Mouse (Mus musculus) heart, adult 2 months (tissue): ENCODE measurements at regions not wholly inside any gene's neighbourhood (a gene's known extent, or its start where the extent isn't known, plus 50 kb on each side); places are given as distances from the start of the nearest gene placed in this dataset.

ENCODE experiments used
- DNase-seq, 2 experiments: peaks; one replicate each; pipeline ENCODE4 v3.0.0; 2021
- H3K27ac ChIP-seq: fragments of 200-600 bp; 2 replicates; pipeline ENCODE4 v1.8.1; 2022
- H3K27me3 ChIP-seq: fragments of 200-500 bp; 2 replicates; pipeline ENCODE4 v1.6.1; 2012; ENCODE audit warnings: mild to moderate bottlenecking, low read length, inconsistent platforms, mixed read lengths; ENCODE audit not compliant: control insufficient read depth, insufficient read depth
- H3K36me3 ChIP-seq: fragments of 200-500 bp; 2 replicates; pipeline ENCODE4 v1.6.1; 2012; ENCODE audit warnings: low read length, inconsistent platforms; ENCODE audit not compliant: control insufficient read depth, insufficient read depth
- H3K4me1 ChIP-seq: fragments of 200-500 bp; 2 replicates; pipeline ENCODE4 v1.6.1; 2011; ENCODE audit warnings: low read length; ENCODE audit not compliant: control insufficient read depth, insufficient read depth
- H3K4me3 ChIP-seq: fragments of 200-600 bp; 2 replicates; pipeline ENCODE4 v1.8.1; 2022
- H3K79me2 ChIP-seq: fragments of 200-500 bp; replicated peaks from 2 replicates; pipeline ENCODE4 v1.6.1; 2012; ENCODE audit warnings: mild to moderate bottlenecking, inconsistent platforms, low read length, moderate library complexity, mixed read lengths; ENCODE audit not compliant: control insufficient read depth, insufficient read depth
- H3K9ac ChIP-seq: fragments of 200-500 bp; 2 replicates; pipeline ENCODE4 v1.6.1; 2012; ENCODE audit warnings: low read depth, mild to moderate bottlenecking, control low read depth, inconsistent platforms, low read length, mixed read lengths
- CTCF ChIP-seq: fragments of 200-600 bp; IDR thresholded peaks from 2 replicates; pipeline ENCODE4 v1.8.1; 2022; ENCODE audit warnings: antibody characterized with exemption, mild to moderate bottlenecking, moderate library complexity
- EP300 ChIP-seq: fragments of 200-500 bp; IDR thresholded peaks from 2 replicates; pipeline ENCODE4 v1.6.1; 2011; ENCODE audit warnings: low read depth, low read length, control low read depth; ENCODE audit not compliant: insufficient read depth
- POLR2A ChIP-seq: fragments of 200-500 bp; IDR thresholded peaks from 2 replicates; pipeline ENCODE4 v1.6.1; 2011; ENCODE audit warnings: mild to moderate bottlenecking, low read depth, low read length, control low read depth; ENCODE audit not compliant: insufficient read depth
- WGBS: fragments of 180-500 bp; shearing (Covaris S2); methylation state at CpG from one replicate; pipeline ENCODE4 v1.1.7; 2018; 5-methylcytosine and 5-hydroxymethylcytosine counted together
- intact Hi-C: fragments of 180-260 bp; cut with DNase I; formaldehyde crosslinking; loops from one replicate; pipeline ENCODE4 v1.15.1; 2025

DNA sequence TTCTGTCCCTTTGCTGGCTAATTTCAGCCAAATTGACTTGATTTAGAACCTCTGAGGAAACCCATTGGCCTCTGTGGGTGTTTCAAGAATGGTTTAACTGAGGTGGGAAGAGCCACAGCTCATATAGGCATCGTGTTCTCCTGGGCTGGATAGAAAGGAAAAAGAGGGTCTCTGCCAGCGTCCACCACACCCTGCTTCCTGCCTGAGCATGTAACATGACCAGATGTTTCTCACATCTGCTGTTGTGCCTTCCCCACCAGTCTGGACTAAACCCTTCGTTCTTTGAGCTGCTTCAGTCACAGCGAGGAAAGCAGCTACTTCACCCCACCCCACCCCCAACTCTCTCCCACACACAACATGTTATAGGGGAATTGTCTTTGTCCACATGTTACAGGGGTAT, 366.3 kb upstream of the Trib2 start:
- H3K27ac ChIP-seq = no peak overlapping the region
- H3K4me3 ChIP-seq = no peak overlapping the region
- H3K4me1 ChIP-seq = peaks cover 4% of the 10 kb centered on the region
- no peak for DNase-seq
- H3K27me3 ChIP-seq = no peaks in the 10 kb centered on the region
- no peak for TF ChIP-seq POLR2A
- no peak for TF ChIP-seq EP300
- no peak for TF ChIP-seq CTCF
- 24% methylated on average over 4 of the region's 4 CpGs for WGBS
- intact Hi-C loops = no loop called here
- no peaks in the 10 kb centered on the region for H3K79me2 ChIP-seq
- no peak overlapping the region for H3K9ac ChIP-seq
- peaks cover 2% of the 10 kb centered on the region for H3K36me3 ChIP-seq

DNA sequence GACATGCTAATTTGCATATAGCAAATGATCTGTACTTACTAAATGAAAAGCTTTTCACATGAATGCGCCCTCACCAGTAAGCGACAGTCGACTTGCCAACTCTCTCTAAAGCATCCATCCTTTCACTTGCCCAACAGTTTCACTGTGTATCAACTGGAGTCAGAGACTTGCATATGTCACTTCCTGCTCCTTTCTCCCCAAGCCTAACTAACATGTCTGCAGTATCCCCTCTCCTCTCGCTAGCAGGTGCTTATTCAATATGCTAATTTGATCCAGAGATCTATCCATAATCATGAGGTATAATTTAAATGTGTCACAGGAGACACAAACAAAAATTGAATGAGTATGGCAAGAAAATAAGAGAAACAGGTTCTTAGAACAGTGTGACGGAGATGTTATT, 364.9 kb upstream of the Trib2 start:
- Histone ChIP-seq H3K36me3 (peaks cover 2% of the 10 kb centered on the region), H3K4me3 (no peak overlapping the region), H3K79me2 (no peaks in the 10 kb centered on the region), H3K4me1 (peaks cover 4% of the 10 kb centered on the region), H3K9ac (no peak overlapping the region), H3K27me3 (no peaks in the 10 kb centered on the region), H3K27ac (no peak overlapping the region)
- 93% methylated on average over 5 of the region's 5 CpGs for WGBS
- TF ChIP-seq CTCF = no peak
- TF ChIP-seq POLR2A = no peak
- no peak for TF ChIP-seq EP300
- intact Hi-C loops = no loop called here
- no peak for DNase-seq

GRCm38 (mm10) chr12:16179897-16180296, 363.2 kb upstream of the Trib2 start:
- H3K9ac ChIP-seq = no peak overlapping the region
- TF ChIP-seq POLR2A (no peak), CTCF (no peak), EP300 (no peak)
- intact Hi-C loops = no loop called here
- no peak overlapping the region for H3K27ac ChIP-seq
- 88% methylated on average over 2 of the region's 2 CpGs for WGBS
- peaks cover 4% of the 10 kb centered on the region for H3K4me1 ChIP-seq
- no peak for DNase-seq
- no peaks in the 10 kb centered on the region for H3K27me3 ChIP-seq
- H3K36me3 ChIP-seq = no peaks in the 10 kb centered on the region; the same call in none of the 2 replicates
- no peaks in the 10 kb centered on the region for H3K79me2 ChIP-seq
- no peak overlapping the region for H3K4me3 ChIP-seq

DNA sequence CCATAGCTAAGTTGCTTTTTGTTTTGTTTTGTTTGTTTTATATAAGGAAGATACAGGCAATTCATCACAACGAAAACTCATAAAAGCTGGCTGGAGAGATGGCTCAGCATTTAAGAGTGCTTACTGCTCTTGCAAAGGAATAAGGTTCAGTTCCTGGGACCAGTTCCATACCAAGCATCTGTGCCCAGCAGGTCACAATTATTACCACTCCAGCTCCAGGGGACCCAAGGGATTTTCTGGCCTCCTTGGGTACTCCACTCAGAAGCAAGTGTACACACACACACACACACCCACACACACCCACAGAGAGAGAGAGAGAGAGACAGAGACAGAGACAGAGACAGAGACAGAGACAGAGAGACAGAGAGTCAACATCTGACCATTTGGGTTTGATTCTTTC, 359.6 kb upstream of the Trib2 start:
- Histone ChIP-seq H3K9ac (no peak overlapping the region), H3K27ac (no peak overlapping the region), H3K36me3 (no peaks in the 10 kb centered on the region), H3K4me3 (no peak overlapping the region), H3K79me2 (no peaks in the 10 kb centered on the region), H3K4me1 (no peaks in the 10 kb centered on the region), H3K27me3 (no peaks in the 10 kb centered on the region)
- intact Hi-C loops = no loop called here
- DNase-seq = no peak
- WGBS = 87% methylated on average over 1 of the region's 1 CpGs
- TF ChIP-seq POLR2A (no peak), CTCF (no peak), EP300 (no peak)

GRCm38 (mm10) chr12:16172176-16172575, 355.5 kb upstream of the Trib2 start:
- Histone ChIP-seq H3K27me3 (no peaks in the 10 kb centered on the region), H3K36me3 (no peaks in the 10 kb centered on the region), H3K79me2 (no peaks in the 10 kb centered on the region), H3K4me3 (no peak overlapping the region), H3K4me1 (no peaks in the 10 kb centered on the region; the same call in 1 of the 2 replicates), H3K9ac (no peak overlapping the region), H3K27ac (no peak overlapping the region)
- 78% methylated on average over 2 of the region's 2 CpGs for WGBS
- TF ChIP-seq EP300 (no peak), POLR2A (no peak)
- no peak for DNase-seq
- intact Hi-C loops = no loop called here

GRCm38 (mm10) chr12:16171636-16172035, 354.9 kb upstream of the Trib2 start:
- Histone ChIP-seq H3K4me3 (no peak overlapping the region), H3K4me1 (no peaks in the 10 kb centered on the region; the same call in 1 of the 2 replicates), H3K9ac (no peak overlapping the region), H3K27me3 (no peaks in the 10 kb centered on the region), H3K27ac (no peak overlapping the region), H3K79me2 (no peaks in the 10 kb centered on the region), H3K36me3 (no peaks in the 10 kb centered on the region)
- no peak for TF ChIP-seq CTCF
- no peak for TF ChIP-seq POLR2A
- no peak for TF ChIP-seq EP300
- intact Hi-C loops = no loop called here
- WGBS = 89% methylated on average over 5 of the region's 5 CpGs
- no peak for DNase-seq
